Mouse (Mus musculus): ENCODE data around the gene Gm42791.

The Gm42791 gene

DNA sequence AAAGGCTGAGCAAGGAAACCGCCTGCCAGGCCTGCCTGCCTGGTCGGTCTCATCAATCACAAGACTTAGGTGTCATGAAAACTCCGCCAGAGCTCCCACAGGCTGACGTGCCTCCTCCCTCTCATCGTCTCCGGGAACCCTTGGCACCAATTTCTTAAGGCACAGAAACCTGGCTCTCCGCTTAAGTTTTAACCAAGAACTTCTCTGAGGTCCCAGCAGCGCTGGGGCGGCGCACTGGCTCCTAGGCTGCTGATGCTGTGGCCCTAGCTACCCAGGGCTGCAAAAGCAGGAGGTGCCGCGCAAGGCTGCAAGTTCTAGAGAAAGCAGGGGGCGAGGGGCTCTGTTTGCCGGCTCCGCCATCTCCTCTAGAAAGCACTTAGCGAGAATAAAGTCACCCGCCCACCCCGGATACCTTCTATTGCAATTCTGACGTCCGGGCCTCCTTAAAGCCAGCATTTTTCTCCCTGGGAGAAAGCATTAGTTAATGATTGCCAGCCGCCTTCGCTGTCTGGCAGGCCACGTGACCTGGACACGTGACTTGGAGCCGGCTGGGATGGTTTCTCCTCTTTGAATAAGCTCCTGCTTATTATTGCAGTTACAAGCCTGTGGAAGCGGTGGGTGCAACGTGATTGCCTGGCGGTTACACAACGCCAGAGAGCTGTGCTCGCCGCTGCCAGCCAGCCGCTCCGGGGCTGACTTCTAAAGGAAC lies at the start of gene Gm42791:
TSS of gene Gm42791 (minus strand) at position 442 of the 709 bp plus-strand sequence.
- peak; percentile 82 to 93 for DNase-seq (ENCODE audit: low spot score in 2 of 2)

DNA sequence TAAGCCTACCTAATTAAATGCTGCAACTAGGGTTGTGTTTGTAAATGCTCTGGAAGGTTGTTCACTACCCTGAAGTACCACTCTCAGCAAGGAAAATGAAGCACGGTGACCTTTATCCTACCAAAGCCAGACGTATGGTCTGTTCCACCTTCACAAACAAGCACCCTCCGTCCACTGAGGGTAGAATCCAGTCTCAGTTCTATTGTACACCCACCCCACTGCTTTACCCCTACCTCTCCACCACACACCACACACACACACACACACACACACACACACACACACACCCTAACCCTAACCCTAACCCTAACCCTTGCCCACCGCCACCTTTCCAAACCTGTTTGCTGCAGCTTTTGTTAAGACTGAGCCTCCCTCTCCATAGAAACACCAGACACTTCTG lies 49.1 kb upstream of the Gm42791 start:
- DNase-seq (ENCODE audit: low spot score in 2 of 2), result no peak

DNA sequence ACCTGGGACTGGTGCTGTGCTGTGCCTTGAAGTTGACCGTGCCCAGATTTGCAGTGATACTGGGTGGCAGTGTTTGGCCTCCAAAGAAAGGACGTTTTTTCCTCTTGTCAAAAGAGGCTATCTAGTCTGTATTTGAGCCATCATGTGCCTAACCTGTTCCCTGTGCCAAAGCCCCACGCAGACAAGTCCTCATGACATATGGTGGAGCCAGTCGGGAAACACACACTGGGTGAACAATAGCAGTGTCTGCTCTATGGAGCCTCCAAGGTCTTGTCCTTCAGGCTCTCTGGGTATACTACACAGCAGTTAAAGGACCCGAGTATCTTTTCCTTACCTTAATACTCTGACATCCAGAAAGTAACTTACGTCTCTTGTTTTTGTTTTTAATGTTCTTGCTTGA lies 48.3 kb upstream of the Gm42791 start:
- no peak for DNase-seq (ENCODE audit: low spot score in 2 of 2)

GRCm38 (mm10) chr5:149039825-149040224 lies 44.9 kb upstream of the Gm42791 start:
- DNase-seq (ENCODE audit: low spot score in 2 of 2), result no peak

GRCm38 (mm10) chr5:149037729-149038128 lies 42.8 kb upstream of the Gm42791 start:
- peak in 1 of 2 experiments; percentile 27 for DNase-seq (ENCODE audit: low spot score in 2 of 2)

GRCm38 (mm10) chr5:149036920-149037319 lies 42.0 kb upstream of the Gm42791 start:
- DNase-seq (ENCODE audit: low spot score in 2 of 2), result no peak

DNA sequence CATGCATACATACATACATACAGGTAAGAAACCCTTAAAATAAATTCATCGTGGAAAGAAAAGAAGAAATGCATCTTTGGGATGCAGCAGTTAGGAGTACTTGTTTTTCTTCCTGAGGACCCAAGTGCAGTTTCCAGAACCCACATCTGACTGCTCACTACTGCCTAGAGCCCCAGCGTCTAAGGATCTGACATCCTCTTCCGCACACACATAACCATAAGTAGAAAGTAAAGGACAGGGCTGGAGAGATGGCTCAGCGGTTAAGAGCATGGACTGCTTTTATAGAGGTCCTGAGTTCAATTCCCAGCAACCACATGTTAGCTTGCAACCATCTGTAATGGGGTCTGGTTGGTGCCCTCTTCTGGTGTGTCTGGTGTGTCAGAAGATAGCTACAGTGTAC lies 37.5 kb upstream of the Gm42791 start:
- DNase-seq (ENCODE audit: low spot score in 2 of 2), result no peak

DNA sequence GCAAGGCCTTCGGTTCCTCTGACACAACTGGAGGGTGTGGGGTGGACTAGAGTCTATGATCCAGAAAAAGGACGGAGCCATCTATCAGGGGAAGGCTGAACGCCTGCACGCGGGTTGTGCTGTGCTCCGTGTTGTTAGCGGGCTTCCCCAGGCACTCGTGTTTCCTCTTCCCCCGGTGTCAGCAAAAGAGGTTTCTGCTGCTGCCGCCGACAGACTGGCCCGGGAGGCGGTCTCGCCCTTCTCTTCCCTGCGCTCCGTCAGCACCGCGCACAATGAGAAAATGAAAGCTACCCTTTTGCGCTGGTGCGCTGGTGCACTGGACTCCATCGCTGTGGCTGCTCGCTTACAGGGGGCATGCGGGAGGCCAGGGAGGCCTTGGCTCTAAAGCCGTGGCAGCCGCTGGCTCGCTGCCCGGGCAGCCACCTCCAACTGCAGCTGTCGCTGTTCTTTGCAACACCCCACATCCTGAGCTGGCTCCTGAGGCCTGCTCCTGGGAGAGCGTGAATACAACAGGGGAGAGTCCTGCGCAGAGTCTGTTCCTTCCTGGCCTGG lies 36.3 kb upstream of the Gm42791 start:
- peak in 1 of 2 experiments; percentile 67 for DNase-seq (ENCODE audit: low spot score in 2 of 2)

- no peak for DNase-seq (ENCODE audit: low spot score in 2 of 2)
Measured at GRCm38 (mm10) chr5:149030103-149030502, 35.2 kb upstream of the Gm42791 start.

GRCm38 (mm10) chr5:149028394-149028793 lies 33.4 kb upstream of the Gm42791 start:
- no peak for DNase-seq (ENCODE audit: low spot score in 2 of 2)

DNA sequence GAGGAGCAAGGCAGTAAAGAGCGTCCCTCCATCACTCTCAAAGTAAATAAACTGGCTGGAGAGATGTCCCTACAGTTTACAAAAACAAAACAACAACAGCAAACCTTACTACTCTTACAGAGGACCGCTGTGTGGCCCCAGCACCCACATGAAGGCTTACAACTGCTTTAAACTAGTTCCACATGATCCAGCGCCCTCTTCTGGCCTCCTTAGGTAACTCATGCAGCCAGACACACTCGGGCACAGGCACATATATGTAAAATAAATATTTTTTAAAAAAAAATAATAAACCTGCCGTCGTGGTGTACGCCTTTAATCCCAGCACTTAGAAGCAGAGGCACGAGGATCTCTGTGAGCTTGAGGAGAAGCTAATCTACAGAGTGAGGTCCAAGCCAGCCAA lies 32.4 kb upstream of the Gm42791 start:
- DNase-seq (ENCODE audit: low spot score in 2 of 2), result no peak

DNA sequence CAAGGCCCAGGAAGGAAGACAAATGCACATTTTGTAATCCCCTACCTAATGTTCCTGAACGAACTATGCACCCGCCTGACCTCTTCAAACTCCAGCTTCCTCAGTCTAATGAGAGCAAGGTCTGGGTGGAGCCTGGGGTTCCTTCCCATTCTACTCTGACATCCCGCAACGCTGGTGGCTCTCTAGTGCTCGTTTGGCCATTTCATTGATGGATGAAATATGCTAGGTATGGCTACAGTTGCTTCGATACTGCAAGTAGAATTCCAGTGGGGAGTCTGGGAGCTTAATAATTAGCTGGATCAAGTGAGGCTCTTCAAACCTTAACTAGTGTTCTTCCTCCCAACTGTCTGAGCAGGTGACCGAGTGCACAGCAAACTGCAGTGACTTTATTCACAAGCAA lies 26.2 kb upstream of the Gm42791 start:
- DNase-seq (ENCODE audit: low spot score in 2 of 2), result no peak

GRCm38 (mm10) chr5:149020681-149021062 lies 25.7 kb upstream of the Gm42791 start:
- DNase-seq (ENCODE audit: low spot score in 2 of 2), result no peak

- DNase-seq (ENCODE audit: low spot score in 2 of 2), result no peak
Measured at GRCm38 (mm10) chr5:149020059-149020680, 25.2 kb upstream of the Gm42791 start.

GRCm38 (mm10) chr5:149017666-149018415 lies 22.9 kb upstream of the Gm42791 start:
- no peak for DNase-seq (ENCODE audit: low spot score in 2 of 2)

DNA sequence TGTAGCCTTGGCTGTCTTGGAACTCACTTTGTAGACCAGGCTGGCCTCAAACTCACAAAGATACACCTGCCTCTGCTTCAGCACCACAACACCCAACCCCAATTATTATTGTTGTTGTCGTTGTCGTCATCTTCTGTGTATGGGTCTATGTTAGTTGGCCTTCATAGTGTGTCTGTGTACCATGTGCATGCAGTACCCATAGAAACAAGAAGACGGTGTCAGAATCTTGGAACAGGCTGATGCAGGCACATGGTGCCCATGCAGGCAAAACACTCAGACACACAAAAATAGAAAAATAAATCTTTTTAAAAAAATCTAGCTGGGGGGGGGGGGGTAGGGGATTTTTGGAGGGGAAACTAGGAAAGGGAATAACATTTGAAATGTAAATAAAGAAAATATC lies 22.2 kb upstream of the Gm42791 start:
- DNase-seq (ENCODE audit: low spot score in 2 of 2), result no peak

DNA sequence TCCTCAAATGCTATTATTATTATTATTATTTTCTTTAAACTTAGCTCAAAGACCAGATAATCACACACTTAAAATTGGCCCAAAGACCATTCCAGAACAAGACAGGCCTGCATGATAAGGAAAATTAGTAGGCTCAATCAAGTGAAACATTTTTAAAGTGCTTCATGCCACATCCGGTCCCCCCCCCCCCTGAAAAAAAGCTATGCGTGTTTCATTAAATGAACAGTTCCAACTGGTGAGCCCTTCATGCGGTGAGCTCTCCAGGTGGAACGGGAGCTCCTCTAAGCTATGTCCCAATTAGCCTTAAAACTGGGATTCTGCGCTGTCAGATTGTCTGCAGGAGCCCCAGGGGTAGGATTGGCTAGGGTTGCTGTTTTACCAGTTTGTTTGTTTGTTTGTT lies 21.3 kb upstream of the Gm42791 start:
- DNase-seq (ENCODE audit: low spot score in 2 of 2), result no peak

DNA sequence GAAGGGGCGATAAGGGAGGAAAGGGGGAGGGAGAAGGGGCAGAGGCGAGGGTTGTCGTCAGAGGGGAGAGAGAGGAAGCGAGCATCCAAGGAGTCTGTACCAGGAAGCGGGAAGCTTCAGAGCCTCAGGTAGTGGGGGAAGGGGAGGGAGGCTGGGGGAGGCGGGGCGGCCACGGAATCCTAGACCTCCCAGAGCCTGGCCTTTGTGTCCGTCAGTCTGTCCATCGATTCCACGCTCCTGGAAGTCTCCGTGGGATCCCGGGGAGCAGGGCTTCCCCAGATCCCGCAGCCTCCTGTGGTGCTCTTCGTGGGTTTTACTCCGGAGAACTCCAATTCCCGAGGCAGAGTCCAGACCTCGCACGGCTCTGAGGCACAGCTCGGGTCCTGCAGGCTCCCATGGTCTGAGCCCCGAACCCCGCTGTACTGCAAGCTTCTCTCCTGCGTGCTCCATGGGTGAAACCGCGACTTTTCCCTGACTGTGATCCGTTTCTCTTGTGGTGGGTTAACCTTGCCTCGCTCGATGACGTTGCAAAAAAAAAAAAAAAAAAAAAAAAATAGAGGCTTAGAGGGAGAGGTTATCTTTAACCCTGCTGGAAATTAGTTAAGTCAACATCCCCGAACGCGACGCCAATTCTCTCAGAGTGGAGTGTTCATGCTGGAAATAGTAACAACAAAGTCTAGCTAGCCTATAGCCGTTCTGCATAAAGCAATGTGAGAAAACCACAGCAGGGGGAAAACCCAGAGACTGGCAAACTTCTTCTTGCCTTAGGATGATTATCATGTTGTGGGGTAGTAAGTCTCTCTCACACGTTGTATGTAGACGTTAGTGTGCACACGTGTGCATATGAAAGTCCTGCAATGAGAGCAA lies 20.6 kb upstream of the Gm42791 start:
- no peak for DNase-seq (ENCODE audit: low spot score in 2 of 2)

- DNase-seq (ENCODE audit: low spot score in 2 of 2), result no peak
Measured at GRCm38 (mm10) chr5:149014600-149015268, 19.8 kb upstream of the Gm42791 start.

DNA sequence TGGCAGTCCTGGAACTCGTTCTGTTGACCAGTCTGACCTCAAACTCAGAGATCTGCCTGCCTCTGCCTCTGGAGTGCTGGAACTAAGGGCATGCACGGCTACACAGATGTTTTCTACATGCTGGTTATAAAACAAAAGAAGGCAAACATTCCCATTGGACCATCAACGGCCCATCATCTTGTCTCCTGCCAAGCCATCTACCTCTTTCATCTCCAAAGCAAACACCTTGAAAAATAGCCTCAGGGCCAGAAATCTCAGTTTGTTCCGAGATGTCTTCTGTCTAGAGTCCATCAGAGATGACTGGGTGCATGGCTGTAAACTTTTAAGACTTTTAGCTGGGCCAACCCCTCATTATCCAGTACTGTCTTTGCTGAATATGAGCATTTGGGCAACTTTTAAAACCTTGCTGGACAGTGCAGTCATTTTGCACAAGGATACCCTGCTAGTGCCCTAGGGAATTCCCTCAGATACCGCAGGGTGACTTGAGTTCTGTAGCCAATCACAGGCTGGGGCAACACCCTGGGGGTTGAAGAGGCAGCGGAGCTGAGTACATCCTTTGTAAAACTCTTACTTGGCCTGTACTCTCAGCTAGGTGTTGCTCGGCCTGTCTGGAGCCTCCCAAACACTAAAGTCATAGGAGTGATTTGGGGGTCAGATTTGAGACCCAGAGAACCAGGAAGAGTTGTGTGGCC lies 19.0 kb upstream of the Gm42791 start:
- DNase-seq (ENCODE audit: low spot score in 2 of 2), result no peak
